Mouse (Mus musculus) forebrain, embryonic 14.5 days (tissue): ENCODE data around the gene Snx32. TPM values are rescaled to one million over a fixed set of nuclear protein-coding genes. Genes with fewer than 3 reads are reported as not detected.

ENCODE experiments used
- ATAC-seq: fragments of 200-750 bp; cut with Nextera tagmentation; 2 replicates; pipeline ENCODE4 v1.8.0; 2017; ENCODE audit warnings: mild to moderate bottlenecking, moderate library complexity
- DNase-seq: peaks from one replicate; pipeline ENCODE4 v3.0.0-alpha.2; 2015; ENCODE audit warnings: low spot score
- H3K27ac ChIP-seq: fragments of 300-500 bp; sonication (generic); 2 replicates; pipeline ENCODE4 v1.5.1; 2014; ENCODE audit warnings: low read depth, mild to moderate bottlenecking, control low read depth, low read length, moderate library complexity
- H3K27me3 ChIP-seq: fragments of 300-500 bp; sonication (generic); replicated peaks from 2 replicates; pipeline ENCODE4 v1.6.1; 2014; ENCODE audit warnings: low read length, control low read depth, mixed read lengths; ENCODE audit not compliant: control insufficient read depth, insufficient read depth
- H3K36me3 ChIP-seq: fragments of 300-500 bp; sonication (generic); 2 replicates; pipeline ENCODE4 v1.6.1; 2014; ENCODE audit warnings: low read length, control low read depth; ENCODE audit not compliant: control insufficient read depth, insufficient read depth
- H3K4me1 ChIP-seq: fragments of 300-500 bp; sonication (generic); 2 replicates; pipeline ENCODE4 v1.6.1; 2014; ENCODE audit warnings: antibody characterized with exemption, low read length, control low read depth; ENCODE audit not compliant: control insufficient read depth, insufficient read depth
- H3K4me2 ChIP-seq: fragments of 300-500 bp; sonication (generic); 2 replicates; pipeline ENCODE4 v1.6.1; 2014; ENCODE audit warnings: mild to moderate bottlenecking, control low read depth, low read length
- H3K4me3 ChIP-seq: fragments of 300-500 bp; sonication (generic); 2 replicates; pipeline ENCODE4 v1.5.1; 2014; ENCODE audit warnings: low read depth, low read length, control low read depth
- H3K9ac ChIP-seq: fragments of 300-500 bp; sonication (generic); 2 replicates; pipeline ENCODE4 v1.6.1; 2014; ENCODE audit warnings: mild to moderate bottlenecking, low read length, control low read depth, moderate library complexity
- H3K9me3 ChIP-seq: fragments of 300-500 bp; sonication (generic); replicated peaks from 2 replicates; pipeline ENCODE4 v1.6.1; 2016; ENCODE audit warnings: low read length, control low read depth, mixed read lengths; ENCODE audit not compliant: control insufficient read depth
- WGBS: fragments of 180-500 bp; shearing (Covaris S2); extraction: QIAGEN DNeasy Blood & Tissue Kit; methylation state at CpG from one replicate; pipeline ENCODE4 v1.1.7; 2014; 5-methylcytosine and 5-hydroxymethylcytosine counted together
- polyA plus RNA-seq: library from polyadenylated mRNA; unstranded; fragments of >200 nt; fragmentation: Nextera tagmentation; extraction: Ambion mirVana; gene quantifications from 2 replicates; pipeline ENCODE4 v1.2.1, GENCODE M21; 2014

Snx32 gene
- polyA plus RNA-seq, 1 experiment from 2014 or later: 55.3 TPM

DNA sequence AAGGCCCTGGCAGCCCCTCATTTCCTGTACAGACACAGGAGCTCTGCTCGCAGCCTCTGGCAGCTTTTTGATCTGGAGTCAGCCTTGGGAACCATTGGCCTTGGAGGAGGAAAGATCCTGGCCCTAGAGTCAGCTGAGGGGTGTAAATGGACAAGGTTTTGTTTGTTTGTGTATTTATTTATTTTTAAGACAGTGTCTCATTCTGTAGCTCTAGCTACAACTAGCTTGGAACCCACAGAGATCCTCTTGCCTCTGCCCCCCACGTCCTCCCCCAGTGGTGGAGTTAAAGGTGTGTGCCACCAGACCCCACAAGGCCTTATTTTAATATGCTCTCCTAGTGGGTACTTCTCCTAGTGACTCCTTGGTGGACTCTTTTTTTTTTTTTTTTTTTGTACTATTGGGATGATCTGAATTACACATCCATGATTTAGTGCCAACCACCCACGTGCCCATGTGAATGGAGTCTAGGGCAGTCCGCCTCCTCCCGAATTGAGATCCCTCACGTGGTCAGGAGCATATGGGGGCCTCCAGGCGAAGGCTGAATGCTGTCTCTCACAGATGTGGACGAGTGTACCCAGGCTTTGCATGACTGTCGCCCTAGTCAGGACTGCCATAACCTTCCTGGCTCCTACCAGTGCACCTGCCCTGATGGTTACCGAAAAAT, 33.2 kb downstream of the Snx32 start:
- H3K4me3 ChIP-seq: no peak overlapping the region
- no peak overlapping the region for H3K4me2 ChIP-seq
- H3K9ac ChIP-seq: no peak overlapping the region
- peaks cover 26% of the 10 kb centered on the region for H3K36me3 ChIP-seq
- H3K27ac ChIP-seq: no peak overlapping the region
- H3K27me3 ChIP-seq: no peaks in the 10 kb centered on the region
- WGBS: 83% methylated on average over 10 of the region's 10 CpGs
- no peak for DNase-seq
- no peak for ATAC-seq
- H3K9me3 ChIP-seq: no peaks in the 10 kb centered on the region
- H3K4me1 ChIP-seq: peaks cover 10% of the 10 kb centered on the region; the same call in 1 of the 2 replicates

DNA sequence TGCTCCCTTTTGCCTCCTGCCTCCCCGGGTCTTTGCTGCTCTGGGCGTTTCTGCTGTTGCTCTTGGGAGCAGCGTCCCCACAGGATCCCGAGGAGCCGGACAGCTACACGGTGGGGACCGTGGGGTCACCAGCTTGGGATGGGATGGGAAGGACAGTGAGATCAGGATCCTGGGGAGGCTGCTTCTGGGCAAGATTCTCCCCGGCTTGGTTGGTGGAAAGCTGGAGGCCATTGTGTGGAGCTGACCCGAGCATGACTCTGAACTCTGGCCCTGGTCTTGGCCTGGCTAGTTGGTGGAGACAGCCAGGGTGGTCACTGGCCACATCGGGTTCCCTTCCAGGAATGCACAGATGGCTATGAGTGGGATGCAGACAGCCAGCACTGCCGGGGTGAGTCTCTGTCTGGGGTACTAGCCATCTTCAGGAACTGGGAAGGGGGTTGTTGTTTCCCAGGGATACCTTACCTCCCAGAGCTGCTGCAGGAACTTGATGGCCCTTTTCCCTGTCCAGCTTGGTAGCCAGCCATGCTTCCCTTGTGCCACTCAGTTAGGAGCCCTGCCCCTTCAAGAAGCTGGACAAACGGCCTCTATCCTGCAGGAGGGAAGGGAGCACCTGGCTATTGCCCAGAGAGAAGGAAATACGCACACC, 35.1 kb downstream of the Snx32 start:
- no peaks in the 10 kb centered on the region for H3K9me3 ChIP-seq
- H3K4me2 ChIP-seq: peak overlapping the region; percentile 94
- 28% methylated on average over 13 of the region's 13 CpGs for WGBS
- no peak overlapping the region; the same call in 1 of the 2 replicates for H3K27ac ChIP-seq
- ATAC-seq (no peak), DNase-seq (no peak)
- peaks cover 11% of the 10 kb centered on the region; the same call in 1 of the 2 replicates for H3K36me3 ChIP-seq
- H3K4me3 ChIP-seq: peak overlapping the region; percentile 55
- no peaks in the 10 kb centered on the region for H3K27me3 ChIP-seq
- H3K9ac ChIP-seq: peak overlapping the region; percentile 78
- peaks cover 10% of the 10 kb centered on the region; the same call in 1 of the 2 replicates for H3K4me1 ChIP-seq

DNA sequence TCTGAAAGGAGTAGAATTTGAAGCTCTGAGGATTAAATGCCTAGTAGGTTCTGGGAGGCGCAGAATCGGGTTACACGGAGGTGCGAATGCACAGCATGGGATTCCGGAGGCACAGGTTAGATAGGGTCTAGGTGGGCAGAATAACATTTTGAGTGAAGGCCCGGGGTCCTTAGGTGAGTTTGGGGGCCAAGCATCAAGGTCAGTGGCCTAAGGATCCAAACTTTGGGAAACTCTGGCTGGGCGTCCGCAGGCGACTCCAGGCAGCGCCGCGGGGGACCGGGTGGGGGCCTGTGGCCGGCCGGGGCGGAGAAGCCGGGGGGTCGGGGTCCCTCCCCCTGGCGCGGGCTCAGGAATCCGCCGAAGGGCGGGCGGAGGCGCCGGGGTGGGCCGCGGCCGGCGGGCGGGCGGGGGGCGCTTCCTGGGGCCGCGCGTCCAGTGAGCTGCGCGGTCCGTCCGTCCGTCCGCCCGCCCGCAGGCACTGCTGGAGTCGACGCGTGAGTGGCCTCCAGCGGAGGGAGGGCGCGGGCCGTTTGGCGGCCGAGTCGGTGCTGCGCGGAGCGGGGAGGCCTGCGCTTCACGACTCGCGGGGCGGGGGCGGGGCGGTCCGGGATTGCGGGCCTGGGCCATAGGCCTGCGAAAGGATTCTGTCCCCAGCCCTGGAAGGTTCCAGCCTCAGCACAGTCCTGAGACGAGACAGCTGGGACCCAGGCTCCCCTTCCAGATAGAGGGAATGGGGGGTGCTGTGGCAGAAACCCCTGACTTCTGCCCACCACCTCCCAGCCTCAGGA, 35.9 kb downstream of the Snx32 start:
- Histone ChIP-seq H3K9ac (peak overlapping the region; percentile 78), H3K27me3 (no peaks in the 10 kb centered on the region), H3K4me2 (peak overlapping the region; percentile 94), H3K36me3 (peaks cover 5% of the 10 kb centered on the region; the same call in 1 of the 2 replicates), H3K9me3 (no peaks in the 10 kb centered on the region), H3K4me3 (peak overlapping the region; percentile 55), H3K4me1 (peaks cover 10% of the 10 kb centered on the region; the same call in 1 of the 2 replicates), H3K27ac (no peak overlapping the region; the same call in 1 of the 2 replicates)
- under 1% methylated on average over 43 of the region's 68 CpGs for WGBS
- ATAC-seq: peak; percentile 66
- peak; percentile 34 for DNase-seq

DNA sequence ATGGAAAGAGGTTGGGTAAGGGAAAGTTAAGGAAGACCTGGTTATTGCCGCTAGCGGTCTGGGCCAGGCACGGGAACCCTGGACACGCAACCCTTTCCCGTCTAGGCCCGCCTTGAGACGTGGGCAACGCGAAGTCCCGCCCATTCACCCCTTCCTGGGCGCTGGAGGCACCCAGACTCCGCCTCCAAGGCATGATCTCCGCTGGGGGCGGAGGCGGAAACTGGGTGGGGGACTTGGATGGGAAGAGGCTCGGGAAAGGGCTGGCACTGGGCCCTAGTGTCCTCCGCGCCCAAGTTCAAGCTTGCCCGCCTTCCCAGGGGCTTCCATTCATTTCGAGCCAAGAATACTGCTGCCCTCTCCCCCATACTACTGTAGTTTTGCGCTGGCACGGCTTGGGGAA, 36.6 kb downstream of the Snx32 start, which contains the start of gene Efemp2:
TSS of gene Efemp2 (plus strand) at position 235 of the 400 bp plus-strand sequence.
- ATAC-seq (peak; percentile 64), DNase-seq (peak; percentile 85)
- no peak within 1 kb of the TSS for H3K27ac ChIP-seq
- peaks cover 10% of the 10 kb centered on the region; the same call in 1 of the 2 replicates for H3K4me1 ChIP-seq
- peak within 1 kb of the TSS; percentile 94 for H3K4me2 ChIP-seq
- peaks cover 4% of the 10 kb centered on the region; the same call in 1 of the 2 replicates for H3K36me3 ChIP-seq
- peak within 1 kb of the TSS; percentile 55 for H3K4me3 ChIP-seq
- peak within 1 kb of the TSS; percentile 78 for H3K9ac ChIP-seq
- WGBS: under 1% methylated on average over 22 of the region's 22 CpGs
- no peaks in the 10 kb centered on the region for H3K27me3 ChIP-seq
- H3K9me3 ChIP-seq: no peaks in the 10 kb centered on the region

DNA sequence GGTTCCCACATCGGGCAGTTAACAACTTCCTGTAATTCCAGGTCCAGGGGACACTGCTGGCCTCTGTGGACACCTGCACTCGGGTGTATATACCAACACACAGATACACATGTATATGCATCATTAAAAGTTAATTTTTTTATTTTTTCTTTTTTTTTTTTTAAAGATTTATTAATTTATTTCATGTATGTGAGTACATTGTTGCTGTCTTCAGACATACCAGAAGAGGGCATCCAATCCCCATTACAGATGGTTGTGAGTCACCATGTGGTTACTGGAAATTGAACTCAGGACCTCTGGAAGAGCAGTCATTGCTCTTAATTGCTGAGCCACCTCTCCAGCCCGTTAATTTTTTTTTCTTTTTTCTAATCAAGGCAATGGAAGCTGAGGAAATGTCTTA, 37.5 kb downstream of the Snx32 start:
- WGBS: 77% methylated on average over 3 of the region's 3 CpGs
- ATAC-seq (no peak), DNase-seq (no peak)
- Histone ChIP-seq H3K9me3 (no peaks in the 10 kb centered on the region), H3K9ac (no peak overlapping the region), H3K4me3 (no peak overlapping the region), H3K27ac (no peak overlapping the region), H3K4me1 (peaks cover 10% of the 10 kb centered on the region; the same call in 1 of the 2 replicates), H3K4me2 (no peak overlapping the region), H3K27me3 (no peaks in the 10 kb centered on the region), H3K36me3 (peaks cover 2% of the 10 kb centered on the region; the same call in 1 of the 2 replicates)

GRCm38 (mm10) chr19:5471846-5472245, 38.5 kb downstream of the Snx32 start:
- ATAC-seq (no peak), DNase-seq (no peak)
- Histone ChIP-seq H3K4me2 (no peak overlapping the region), H3K27ac (no peak overlapping the region), H3K4me3 (no peak overlapping the region), H3K4me1 (peaks cover 10% of the 10 kb centered on the region; the same call in 1 of the 2 replicates), H3K36me3 (peaks cover 12% of the 10 kb centered on the region), H3K9ac (no peak overlapping the region), H3K9me3 (no peaks in the 10 kb centered on the region), H3K27me3 (no peaks in the 10 kb centered on the region)
- 47% methylated on average over 5 of the region's 5 CpGs for WGBS

GRCm38 (mm10) chr19:5468374-5468773, 42.0 kb downstream of the Snx32 start, which contains the start of gene Ctsw:
Gene Ctsw (minus strand): TSS chr19:5468507.
- 0 out of 2 replicates have a peak, but pooled peaks cover 4% of the 10 kb centered on the region for H3K4me1 ChIP-seq
- H3K9ac ChIP-seq: no peak within 1 kb of the TSS
- H3K4me3 ChIP-seq: no peak within 1 kb of the TSS
- ATAC-seq (no peak), DNase-seq (no peak)
- no peaks in the 10 kb centered on the region for H3K9me3 ChIP-seq
- H3K4me2 ChIP-seq: no peak within 1 kb of the TSS
- peaks cover 43% of the 10 kb centered on the region for H3K36me3 ChIP-seq
- 65% methylated on average over 5 of the region's 5 CpGs for WGBS
- H3K27me3 ChIP-seq: no peaks in the 10 kb centered on the region
- no peak within 1 kb of the TSS for H3K27ac ChIP-seq

GRCm38 (mm10) chr19:5466916-5467500, 43.3 kb downstream of the Snx32 start:
- Histone ChIP-seq H3K9me3 (no peaks in the 10 kb centered on the region), H3K36me3 (peaks cover 56% of the 10 kb centered on the region), H3K4me2 (no peak overlapping the region), H3K4me3 (no peak overlapping the region), H3K4me1 (0 out of 2 replicates have a peak, but pooled peaks cover 4% of the 10 kb centered on the region), H3K27ac (no peak overlapping the region), H3K9ac (no peak overlapping the region), H3K27me3 (no peaks in the 10 kb centered on the region)
- ATAC-seq: no peak
- 95% methylated on average over 6 of the region's 6 CpGs for WGBS
- no peak for DNase-seq
